Mouse (Mus musculus) liver, adult 2 months (tissue): ENCODE results near the gene Nhp2. TPM values are rescaled to one million over a fixed set of nuclear protein-coding genes. Genes with fewer than 3 reads are reported as not detected.
"Not testable (repeated sequence)": the region's sequence is repeated elsewhere in the genome, so short reads cannot be mapped to it uniquely, and the experiment has no call there.

Experiments
- DNase-seq: peaks from one replicate; pipeline ENCODE4 v3.0.0-alpha.2; 2011; ENCODE audit warnings: low read depth, low spot score; ENCODE audit errors: extremely low read depth
- H3K27ac ChIP-seq: fragments of 200-500 bp; replicated peaks from 2 replicates; pipeline ENCODE4 v1.5.1; 2012; ENCODE audit warnings: low read depth, mild to moderate bottlenecking, control low read depth, inconsistent platforms, low read length; ENCODE audit not compliant: insufficient read depth
- H3K27me3 ChIP-seq: fragments of 200-500 bp; 2 replicates; pipeline ENCODE4 v1.6.1; 2012; ENCODE audit warnings: mild to moderate bottlenecking, moderate library complexity, low read length, inconsistent platforms; ENCODE audit not compliant: control insufficient read depth, insufficient read depth
- H3K36me3 ChIP-seq: fragments of 200-500 bp; 2 replicates; pipeline ENCODE4 v1.6.1; 2012; ENCODE audit warnings: low read length, inconsistent platforms; ENCODE audit not compliant: control insufficient read depth, insufficient read depth
- H3K4me1 ChIP-seq: fragments of 200-500 bp; 2 replicates; pipeline ENCODE4 v1.6.1; 2011; ENCODE audit warnings: low read length; ENCODE audit not compliant: control insufficient read depth, insufficient read depth
- H3K4me3 ChIP-seq: fragments of 200-500 bp; 2 replicates; pipeline ENCODE4 v1.5.1; 2011; ENCODE audit warnings: low read depth, mild to moderate bottlenecking, control low read depth, low read length, moderate library complexity; ENCODE audit not compliant: insufficient read depth
- H3K79me2 ChIP-seq: fragments of 200-500 bp; 2 replicates; pipeline ENCODE4 v1.6.1; 2012; ENCODE audit warnings: inconsistent platforms, mild to moderate bottlenecking, low read length, moderate library complexity; ENCODE audit not compliant: control insufficient read depth, insufficient read depth
- H3K9ac ChIP-seq: fragments of 200-500 bp; 2 replicates; pipeline ENCODE4 v1.6.1; 2012; ENCODE audit warnings: low read depth, mild to moderate bottlenecking, control low read depth, inconsistent platforms, low read length
- CTCF ChIP-seq: fragments of 200-500 bp; IDR thresholded peaks from 2 replicates; pipeline ENCODE4 v1.5.1; 2011; ENCODE audit warnings: low read depth, low read length, control low read depth
- POLR2A ChIP-seq: fragments of 200-500 bp; IDR thresholded peaks from 2 replicates; pipeline ENCODE4 v1.6.1; 2011; ENCODE audit warnings: low read length, control low read depth; ENCODE audit not compliant: insufficient read depth; ENCODE audit errors: extremely low read depth
- WGBS: fragments of 180-500 bp; shearing (Covaris S2); methylation state at CpG from one replicate; pipeline ENCODE4 v1.1.7; 2018; 5-methylcytosine and 5-hydroxymethylcytosine counted together
- polyA plus RNA-seq: library from polyadenylated mRNA; depleted of rRNA; stranded (reverse); fragments of >200 nt; gene quantifications from 2 replicates; pipeline ENCODE4 v1.2.3, GENCODE M21; 2012
- total RNA-seq: library from RNA; depleted of rRNA; stranded (reverse); fragments of >200 nt; gene quantifications from 2 replicates; pipeline ENCODE4 v1.2.3, GENCODE M21; 2014

Gene Nhp2
- total and polyA plus RNA-seq, 2 experiments = 26.4 to 33.8 TPM

GRCm38 (mm10) chr11:51625187-51625820 is 5.8 kb downstream of the Nhp2 start:
- Histone ChIP-seq H3K27ac (no peak overlapping the region), H3K4me3 (no peak overlapping the region), H3K79me2 (peaks cover 8% of the 10 kb centered on the region; the same call in 1 of the 2 replicates), H3K27me3 (no peaks in the 10 kb centered on the region), H3K4me1 (peaks cover 2% of the 10 kb centered on the region; the same call in 1 of the 2 replicates), H3K9ac (no peak overlapping the region), H3K36me3 (peaks cover 13% of the 10 kb centered on the region)
- DNase-seq = no peak
- TF ChIP-seq CTCF (no peak), POLR2A (no peak)
- WGBS = 86% methylated on average over 5 of the region's 5 CpGs

GRCm38 (mm10) chr11:51627425-51627824 is 7.9 kb downstream of the Nhp2 start:
- Histone ChIP-seq H3K27ac (no peak overlapping the region), H3K9ac (no peak overlapping the region), H3K4me1 (no peaks in the 10 kb centered on the region), H3K4me3 (no peak overlapping the region), H3K36me3 (peaks cover 13% of the 10 kb centered on the region), H3K79me2 (peaks cover 10% of the 10 kb centered on the region; the same call in 1 of the 2 replicates), H3K27me3 (no peaks in the 10 kb centered on the region)
- no peak for DNase-seq
- 98% methylated on average over 9 of the region's 9 CpGs for WGBS
- no peak for TF ChIP-seq POLR2A
- TF ChIP-seq CTCF = no peak

GRCm38 (mm10) chr11:51627907-51628306 is 8.4 kb downstream of the Nhp2 start:
- H3K27me3 ChIP-seq = no peaks in the 10 kb centered on the region
- no peak overlapping the region for H3K4me3 ChIP-seq
- peaks cover 13% of the 10 kb centered on the region for H3K36me3 ChIP-seq
- WGBS = 91% methylated on average over 8 of the region's 8 CpGs
- no peak overlapping the region for H3K9ac ChIP-seq
- H3K27ac ChIP-seq = no peak overlapping the region
- DNase-seq = no peak
- TF ChIP-seq POLR2A (no peak), CTCF (no peak)
- H3K4me1 ChIP-seq = no peaks in the 10 kb centered on the region
- H3K79me2 ChIP-seq = peaks cover 10% of the 10 kb centered on the region; the same call in 1 of the 2 replicates

GRCm38 (mm10) chr11:51629651-51630314 is 10.2 kb downstream of the Nhp2 start:
- H3K4me1 ChIP-seq = no peaks in the 10 kb centered on the region; the same call in 1 of the 2 replicates
- TF ChIP-seq CTCF (no peak), POLR2A (no peak)
- WGBS = 80% methylated on average over 15 of the region's 15 CpGs

GRCm38 (mm10) chr11:51632130-51632753 is 12.7 kb downstream of the Nhp2 start:
- Histone ChIP-seq H3K4me3 (no peak overlapping the region), H3K9ac (no peak overlapping the region), H3K4me1 (peaks cover 6% of the 10 kb centered on the region), H3K27ac (no peak overlapping the region), H3K27me3 (no peaks in the 10 kb centered on the region), H3K79me2 (peaks cover 12% of the 10 kb centered on the region; the same call in 1 of the 2 replicates), H3K36me3 (peaks cover 6% of the 10 kb centered on the region; the same call in 1 of the 2 replicates)
- 58% methylated on average over 6 of the region's 6 CpGs for WGBS
- TF ChIP-seq POLR2A (no peak), CTCF (no peak)
- peak; percentile 79 for DNase-seq

More at GRCm38 (mm10) chr11:51629651-51630314, 10.2 kb downstream of the Nhp2 start:
- no peak overlapping the region for H3K9ac ChIP-seq
- no peaks in the 10 kb centered on the region for H3K27me3 ChIP-seq
- no peak overlapping the region for H3K4me3 ChIP-seq
- H3K36me3 ChIP-seq = peaks cover 11% of the 10 kb centered on the region
- DNase-seq = no peak
- peaks cover 12% of the 10 kb centered on the region; the same call in 1 of the 2 replicates for H3K79me2 ChIP-seq
- H3K27ac ChIP-seq = no peak overlapping the region

- H3K9ac ChIP-seq, H3K27me3 ChIP-seq, H3K4me1 ChIP-seq, H3K27ac ChIP-seq, DNase-seq, H3K36me3 ChIP-seq, H3K4me3 ChIP-seq: not testable (repeated sequence)
- peaks cover 12% of the 10 kb centered on the region; the same call in 1 of the 2 replicates for H3K79me2 ChIP-seq
- 89% methylated on average over 7 of the region's 7 CpGs for WGBS
Observed at GRCm38 (mm10) chr11:51633200-51633599, 13.7 kb downstream of the Nhp2 start.
